Mouse (Mus musculus) lung, embryonic 15.5 days (tissue): ENCODE measurements at regions not wholly inside any gene's neighbourhood (a gene's known extent, or its start where the extent isn't known, plus 50 kb on each side); places are given as distances from the start of the nearest gene placed in this dataset.
A peak's percentile ranks its signal among the peaks of the same experiment; 100 is the strongest.
"Not testable (repeated sequence)": the region's sequence is repeated elsewhere in the genome, so short reads cannot be mapped to it uniquely, and the experiment has no call there.

Source experiments
- ATAC-seq: fragments of 200-750 bp; cut with Nextera tagmentation; 2 replicates; pipeline ENCODE4 v1.8.0; 2017; ENCODE audit warnings: moderate number of reproducible peaks, borderline replicate concordance; ENCODE audit not compliant: low FRiP score, low TSS enrichment; ENCODE audit errors: extremely low read depth
- H3K27ac ChIP-seq: fragments of 300-500 bp; sonication (generic); 2 replicates; pipeline ENCODE4 v1.5.1; 2015; ENCODE audit warnings: moderate library complexity, mild to moderate bottlenecking, inconsistent platforms
- H3K27me3 ChIP-seq: fragments of 300-500 bp; sonication (generic); 2 replicates; pipeline ENCODE4 v1.6.1; 2015; ENCODE audit warnings: inconsistent platforms
- H3K36me3 ChIP-seq: fragments of 300-500 bp; sonication (generic); 2 replicates; pipeline ENCODE4 v1.6.1; 2015; ENCODE audit warnings: inconsistent platforms
- H3K4me1 ChIP-seq: fragments of 300-500 bp; sonication (generic); 2 replicates; pipeline ENCODE4 v1.6.1; 2015; ENCODE audit warnings: inconsistent platforms
- H3K4me2 ChIP-seq: fragments of 300-500 bp; sonication (generic); 2 replicates; pipeline ENCODE4 v1.6.1; 2015; ENCODE audit warnings: inconsistent platforms, mild to moderate bottlenecking, moderate library complexity
- H3K4me3 ChIP-seq: fragments of 300-500 bp; sonication (generic); 2 replicates; pipeline ENCODE4 v1.5.1; 2015; ENCODE audit warnings: mild to moderate bottlenecking, inconsistent platforms
- H3K9ac ChIP-seq: fragments of 300-500 bp; sonication (generic); 2 replicates; pipeline ENCODE4 v1.6.1; 2015; ENCODE audit warnings: inconsistent platforms
- H3K9me3 ChIP-seq: fragments of 300-500 bp; sonication (generic); 2 replicates; pipeline ENCODE4 v1.6.1; 2016; ENCODE audit warnings: inconsistent platforms
- WGBS: fragments of 180-500 bp; shearing (Covaris S2); methylation state at CpG from one replicate; pipeline ENCODE4 v1.1.7; 2015; 5-methylcytosine and 5-hydroxymethylcytosine counted together

- H3K4me1 ChIP-seq = no peaks in the 10 kb centered on the region
- no peaks in the 10 kb centered on the region for H3K36me3 ChIP-seq
- no peaks in the 10 kb centered on the region for H3K27me3 ChIP-seq
- 13% methylated on average over 8 of the region's 8 CpGs for WGBS
- no peak overlapping the region for H3K9ac ChIP-seq
- H3K4me2 ChIP-seq = no peak overlapping the region
- no peak overlapping the region for H3K27ac ChIP-seq
- no peak for ATAC-seq
- no peaks in the 10 kb centered on the region for H3K9me3 ChIP-seq
- no peak overlapping the region for H3K4me3 ChIP-seq
Observed at GRCm38 (mm10) chr5:68252671-68253070, 221.0 kb downstream of the Grxcr1 start.

DNA sequence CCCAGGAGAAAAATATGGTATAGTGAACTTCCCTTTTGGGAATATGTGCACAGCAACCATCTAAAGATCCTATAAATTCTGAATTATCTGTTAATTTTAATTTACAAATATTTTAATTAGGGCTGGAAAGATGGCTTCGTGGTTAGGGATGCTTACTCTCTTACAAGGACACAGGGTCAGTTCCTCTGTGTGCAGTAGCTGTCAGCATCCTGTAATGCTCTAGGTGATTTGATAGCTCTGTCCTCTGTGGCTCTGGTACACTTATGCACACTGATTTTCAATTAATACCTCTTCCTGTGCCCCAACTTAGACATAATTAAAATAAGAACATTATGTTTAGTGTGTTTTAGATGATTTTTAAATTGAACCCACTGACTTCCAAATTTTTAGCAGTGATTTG, 221.8 kb downstream of the Grxcr1 start:
- Histone ChIP-seq H3K9ac (no peak overlapping the region), H3K4me1 (no peaks in the 10 kb centered on the region), H3K36me3 (no peaks in the 10 kb centered on the region), H3K9me3 (no peaks in the 10 kb centered on the region), H3K27me3 (no peaks in the 10 kb centered on the region), H3K4me3 (no peak overlapping the region), H3K27ac (no peak overlapping the region), H3K4me2 (no peak overlapping the region)
- 39% methylated on average over 1 of the region's 1 CpGs for WGBS
- ATAC-seq = no peak

DNA sequence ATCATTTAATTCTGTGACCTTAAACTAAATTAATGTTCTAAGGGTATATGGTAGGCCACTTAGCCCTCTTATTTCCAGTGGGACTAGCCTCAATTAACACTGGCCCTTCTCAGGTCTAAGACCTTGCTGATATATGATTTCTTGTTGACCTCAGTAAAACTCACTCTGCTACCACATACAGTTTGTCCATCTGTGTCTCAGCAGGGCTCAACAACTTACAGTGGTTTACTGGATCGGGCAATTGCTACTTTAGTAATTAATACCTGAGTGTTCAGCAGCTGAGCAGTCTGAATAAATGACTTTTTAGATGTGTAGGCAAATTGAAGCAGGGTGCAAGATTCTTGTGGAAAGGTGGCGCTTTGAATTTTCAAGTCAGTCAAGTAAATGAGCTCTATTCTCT, 222.5 kb downstream of the Grxcr1 start:
- Histone ChIP-seq H3K4me1 (no peaks in the 10 kb centered on the region), H3K27ac (no peak overlapping the region), H3K27me3 (no peaks in the 10 kb centered on the region), H3K9me3 (no peaks in the 10 kb centered on the region), H3K4me3 (no peak overlapping the region), H3K9ac (no peak overlapping the region), H3K36me3 (no peaks in the 10 kb centered on the region), H3K4me2 (no peak overlapping the region)
- 87% methylated on average over 2 of the region's 2 CpGs for WGBS
- no peak; the same call in 1 of the 2 replicates for ATAC-seq

- no peak overlapping the region for H3K9ac ChIP-seq
- no peak overlapping the region for H3K4me2 ChIP-seq
- H3K9me3 ChIP-seq = no peaks in the 10 kb centered on the region
- H3K4me3 ChIP-seq = no peak overlapping the region
- H3K4me1 ChIP-seq = no peaks in the 10 kb centered on the region
- WGBS = 56% methylated on average over 3 of the region's 3 CpGs
- 0 out of 2 replicates have a peak, but pooled peaks have one; percentile 35 for ATAC-seq
- no peak overlapping the region; the same call in 1 of the 2 replicates for H3K27ac ChIP-seq
- no peaks in the 10 kb centered on the region for H3K27me3 ChIP-seq
- no peaks in the 10 kb centered on the region for H3K36me3 ChIP-seq
Observed at GRCm38 (mm10) chr5:68264206-68264605, 232.6 kb downstream of the Grxcr1 start.

DNA sequence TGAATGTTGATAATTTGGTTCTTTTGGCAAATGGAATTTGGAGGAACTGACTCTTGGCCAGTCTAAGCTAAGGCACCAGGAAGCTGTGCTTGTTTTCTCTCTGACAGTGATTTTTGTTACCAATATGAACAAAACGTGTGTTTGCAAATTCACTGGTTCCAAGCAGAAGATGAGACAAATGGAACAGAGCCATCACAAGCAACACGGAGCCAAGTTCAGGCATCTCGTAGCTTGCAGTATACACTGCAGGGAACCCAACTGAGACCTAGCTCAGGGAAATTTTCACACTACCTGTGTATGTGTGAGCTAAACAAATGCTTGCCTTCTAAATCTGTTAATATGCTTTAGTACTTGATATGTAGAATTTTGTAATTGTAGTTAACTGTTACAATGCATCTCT, 242.6 kb downstream of the Grxcr1 start:
- 67% methylated on average over 3 of the region's 3 CpGs for WGBS

GRCm38 (mm10) chr5:68275558-68276263, 244.1 kb downstream of the Grxcr1 start:
- WGBS = 72% methylated on average over 5 of the region's 5 CpGs
- Histone ChIP-seq H3K27me3 (no peaks in the 10 kb centered on the region), H3K4me1 (no peaks in the 10 kb centered on the region), H3K4me2 (no peak overlapping the region), H3K9me3 (no peaks in the 10 kb centered on the region), H3K9ac (no peak overlapping the region), H3K27ac (no peak overlapping the region), H3K36me3 (no peaks in the 10 kb centered on the region), H3K4me3 (no peak overlapping the region)
- ATAC-seq = no peak

More for the DNA sequence above, 242.6 kb downstream of the Grxcr1 start:
- no peaks in the 10 kb centered on the region for H3K4me1 ChIP-seq
- H3K9ac ChIP-seq = no peak overlapping the region
- no peak overlapping the region for H3K4me3 ChIP-seq
- H3K27ac ChIP-seq = no peak overlapping the region
- ATAC-seq = no peak
- no peaks in the 10 kb centered on the region for H3K9me3 ChIP-seq
- H3K36me3 ChIP-seq = no peaks in the 10 kb centered on the region
- no peak overlapping the region for H3K4me2 ChIP-seq
- H3K27me3 ChIP-seq = no peaks in the 10 kb centered on the region

- H3K36me3 ChIP-seq, H3K9ac ChIP-seq, ATAC-seq, H3K9me3 ChIP-seq, H3K4me2 ChIP-seq, H3K27ac ChIP-seq, H3K4me1 ChIP-seq, H3K4me3 ChIP-seq, H3K27me3 ChIP-seq: not testable (repeated sequence)
- 81% methylated on average over 2 of the region's 2 CpGs for WGBS
Observed at GRCm38 (mm10) chr5:68295774-68296173, 264.1 kb downstream of the Grxcr1 start.

- 84% methylated on average over 3 of the region's 3 CpGs for WGBS
- Histone ChIP-seq H3K36me3 (no peaks in the 10 kb centered on the region), H3K4me1 (no peaks in the 10 kb centered on the region), H3K27me3 (no peaks in the 10 kb centered on the region), H3K4me3 (no peak overlapping the region), H3K27ac (no peak overlapping the region), H3K4me2 (no peak overlapping the region), H3K9ac (no peak overlapping the region), H3K9me3 (no peaks in the 10 kb centered on the region)
- no peak for ATAC-seq
Observed at GRCm38 (mm10) chr5:68313187-68313586, 281.6 kb downstream of the Grxcr1 start.

- Histone ChIP-seq H3K4me3 (no peak overlapping the region), H3K36me3 (no peaks in the 10 kb centered on the region), H3K9me3 (no peaks in the 10 kb centered on the region), H3K9ac (no peak overlapping the region), H3K27ac (no peak overlapping the region), H3K4me2 (no peak overlapping the region), H3K4me1 (no peaks in the 10 kb centered on the region), H3K27me3 (no peaks in the 10 kb centered on the region)
- peak; percentile 86; the same call in 1 of the 2 replicates for ATAC-seq
Observed at GRCm38 (mm10) chr5:68318979-68319378, 287.3 kb downstream of the Grxcr1 start.

- 85% methylated on average over 2 of the region's 2 CpGs for WGBS
- H3K27ac ChIP-seq = no peak overlapping the region
Observed at GRCm38 (mm10) chr5:68326998-68327593, 295.5 kb downstream of the Grxcr1 start.

DNA sequence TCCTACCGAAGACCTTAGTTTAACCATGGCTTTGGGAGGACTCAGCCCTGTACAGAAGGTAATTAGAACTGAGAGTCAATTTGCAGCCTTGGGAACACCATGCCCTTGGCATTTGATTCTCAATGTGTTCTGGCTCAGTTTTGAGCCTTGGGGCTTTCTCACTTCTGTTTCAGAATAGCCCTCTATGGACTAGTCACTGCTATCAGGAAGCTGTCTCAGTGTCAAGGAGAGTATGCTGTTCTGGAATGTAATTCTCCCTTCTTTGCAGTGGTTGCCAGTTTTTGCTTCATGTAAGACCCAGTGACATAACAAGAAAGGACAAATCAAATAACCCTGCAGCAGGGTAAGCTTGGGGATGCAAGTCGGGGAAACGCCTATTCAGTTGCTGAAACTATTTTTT, 297.7 kb downstream of the Grxcr1 start:
- no peak overlapping the region for H3K4me3 ChIP-seq
- no peak overlapping the region for H3K9ac ChIP-seq
- no peaks in the 10 kb centered on the region for H3K9me3 ChIP-seq
- peak; percentile 39; the same call in 1 of the 2 replicates for ATAC-seq
- no peak overlapping the region for H3K4me2 ChIP-seq
- H3K4me1 ChIP-seq = no peaks in the 10 kb centered on the region
- H3K27me3 ChIP-seq = no peaks in the 10 kb centered on the region
- no peak overlapping the region for H3K27ac ChIP-seq
- H3K36me3 ChIP-seq = no peaks in the 10 kb centered on the region
- WGBS = 68% methylated on average over 3 of the region's 3 CpGs

More at GRCm38 (mm10) chr5:68326998-68327593, 295.5 kb downstream of the Grxcr1 start:
- Histone ChIP-seq H3K4me2 (no peak overlapping the region), H3K36me3 (no peaks in the 10 kb centered on the region), H3K4me3 (no peak overlapping the region), H3K9ac (no peak overlapping the region), H3K27me3 (no peaks in the 10 kb centered on the region), H3K9me3 (no peaks in the 10 kb centered on the region), H3K4me1 (no peaks in the 10 kb centered on the region)
- ATAC-seq = no peak

DNA sequence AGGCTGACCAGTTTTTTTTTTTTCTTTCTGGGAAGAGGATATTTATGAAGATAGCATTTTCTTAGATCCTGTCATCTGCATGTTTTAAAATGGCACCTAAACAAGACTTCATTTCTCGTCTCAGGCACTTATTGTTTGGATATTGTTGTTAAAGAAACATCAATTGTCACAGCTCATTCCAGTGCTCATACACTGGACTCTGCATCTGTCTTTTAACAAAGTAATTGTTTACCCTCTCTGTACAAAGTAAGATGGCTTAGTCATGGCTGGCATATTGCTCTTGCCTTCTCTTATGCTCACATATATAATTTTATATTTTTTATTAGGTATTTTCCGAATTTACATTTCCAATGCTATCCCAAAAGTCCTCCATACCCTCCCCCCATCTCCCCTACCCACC, 298.2 kb downstream of the Grxcr1 start:
- ATAC-seq = peak; percentile 55; the same call in 1 of the 2 replicates
- H3K9ac ChIP-seq = no peak overlapping the region
- no peaks in the 10 kb centered on the region for H3K4me1 ChIP-seq
- H3K9me3 ChIP-seq = no peaks in the 10 kb centered on the region
- H3K36me3 ChIP-seq = no peaks in the 10 kb centered on the region
- no peak overlapping the region for H3K27ac ChIP-seq
- no peak overlapping the region for H3K4me2 ChIP-seq
- H3K4me3 ChIP-seq = no peak overlapping the region
- WGBS = 42% methylated on average over 2 of the region's 2 CpGs
- no peaks in the 10 kb centered on the region for H3K27me3 ChIP-seq
